Mouse (Mus musculus): Measurements from ENCODE around the gene Herc3.

GRCm38 (mm10) chr6:58859517-58859916 lies 28.3 kb downstream of the Herc3 start:
- TF ChIP-seq CTCF (IDR thresholded peaks at IDR 0.05; ENCODE audit: low read depth) (no peak), EP300 (IDR thresholded peaks at IDR 0.05; ENCODE audit: low read depth) (no peak)

Data from liver, embryonic 14.5 days (tissue).